Mouse (Mus musculus) hindbrain, embryonic 11.5 days (tissue): ENCODE data around the gene Fyttd1. TPM values are rescaled to one million over a fixed set of nuclear protein-coding genes. Genes with fewer than 3 reads are reported as not detected.
"Not testable (repeated sequence)": the region's sequence is repeated elsewhere in the genome, so short reads cannot be mapped to it uniquely, and the experiment has no call there.

Experiments used
- ATAC-seq: fragments of 200-750 bp; cut with Nextera tagmentation; 2 replicates; pipeline ENCODE4 v1.8.0; 2017; ENCODE audit warnings: mild to moderate bottlenecking, moderate TSS enrichment, moderate library complexity; ENCODE audit not compliant: low FRiP score
- DNase-seq: peaks from one replicate; pipeline ENCODE4 v3.0.0-alpha.2; 2015; ENCODE audit warnings: low spot score
- H3K27ac ChIP-seq: fragments of 300-500 bp; sonication (generic); 2 replicates; pipeline ENCODE4 v1.5.1; 2014; ENCODE audit warnings: mild to moderate bottlenecking, low read depth, low read length
- H3K27me3 ChIP-seq: fragments of 300-500 bp; sonication (generic); 2 replicates; pipeline ENCODE4 v1.6.1; 2014; ENCODE audit warnings: mild to moderate bottlenecking, low read length, moderate library complexity, mixed read lengths; ENCODE audit not compliant: control insufficient read depth, insufficient read depth
- H3K36me3 ChIP-seq: fragments of 300-500 bp; sonication (generic); 2 replicates; pipeline ENCODE4 v1.6.1; 2014; ENCODE audit warnings: mild to moderate bottlenecking, low read length, moderate library complexity, mixed read lengths; ENCODE audit not compliant: control insufficient read depth, insufficient read depth
- H3K4me1 ChIP-seq: fragments of 300-500 bp; sonication (generic); replicated peaks from 2 replicates; pipeline ENCODE4 v1.6.1; 2014; ENCODE audit warnings: low read length, mixed read lengths; ENCODE audit not compliant: control insufficient read depth, insufficient read depth
- H3K4me2 ChIP-seq: fragments of 300-500 bp; sonication (generic); replicated peaks from 2 replicates; pipeline ENCODE4 v1.6.1; 2014; ENCODE audit warnings: mild to moderate bottlenecking, low read depth, low read length
- H3K4me3 ChIP-seq: fragments of 300-500 bp; sonication (generic); 2 replicates; pipeline ENCODE4 v1.5.1; 2014; ENCODE audit warnings: low read depth, low read length
- H3K9ac ChIP-seq: fragments of 300-500 bp; sonication (generic); 2 replicates; pipeline ENCODE4 v1.6.1; 2014; ENCODE audit warnings: low read depth, low read length
- H3K9me3 ChIP-seq: fragments of 300-500 bp; sonication (generic); 2 replicates; pipeline ENCODE4 v1.6.1; 2016; ENCODE audit warnings: low read length; ENCODE audit not compliant: control insufficient read depth
- WGBS: fragments of 180-500 bp; shearing (Covaris S2); extraction: QIAGEN DNeasy Blood & Tissue Kit; methylation state at CpG from one replicate; pipeline ENCODE4 v1.1.7; 2014; 5-methylcytosine and 5-hydroxymethylcytosine counted together
- polyA plus RNA-seq: library from polyadenylated mRNA; unstranded; fragments of >200 nt; fragmentation: Nextera tagmentation; extraction: Ambion mirVana; gene quantifications from 2 replicates; pipeline ENCODE4 v1.2.1, GENCODE M21; 2014

The Fyttd1 gene
- polyA plus RNA-seq, 1 experiment from 2014 or later = 141 TPM

GRCm38 (mm10) chr16:32901360-32902050 lies 24.2 kb downstream of the Fyttd1 start:
- H3K9ac ChIP-seq = no peak overlapping the region
- H3K27ac ChIP-seq = no peak overlapping the region
- no peak for DNase-seq
- peaks cover 6% of the 10 kb centered on the region; the same call in 1 of the 2 replicates for H3K36me3 ChIP-seq
- H3K4me3 ChIP-seq = no peak overlapping the region
- no peak for ATAC-seq
- 95% methylated on average over 2 of the region's 2 CpGs for WGBS
- H3K4me2 ChIP-seq = no peak overlapping the region
- H3K27me3 ChIP-seq = no peaks in the 10 kb centered on the region
- H3K9me3 ChIP-seq = no peaks in the 10 kb centered on the region
- H3K4me1 ChIP-seq = no peaks in the 10 kb centered on the region

DNA sequence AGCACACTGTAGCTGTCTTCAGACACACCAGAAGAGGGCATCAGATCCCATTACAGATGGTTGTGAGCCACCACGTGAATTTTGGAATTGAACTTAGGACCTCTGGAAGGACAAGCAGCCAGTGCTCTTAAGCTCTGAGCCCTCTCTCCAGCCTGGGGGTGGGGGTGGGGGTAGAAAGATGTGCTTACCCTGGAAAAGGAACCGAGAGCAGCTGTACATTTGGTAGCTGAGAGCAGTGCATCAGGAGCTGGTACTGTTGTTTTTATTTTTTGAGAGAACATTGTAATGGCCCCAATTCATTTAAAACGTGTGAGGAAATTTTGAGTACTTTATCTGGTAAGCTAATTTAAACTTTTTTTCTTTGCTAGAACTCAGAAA lies 24.7 kb downstream of the Fyttd1 start:
- Histone ChIP-seq H3K36me3 (peaks cover 6% of the 10 kb centered on the region; the same call in 1 of the 2 replicates), H3K9ac (no peak overlapping the region), H3K4me2 (no peak overlapping the region), H3K4me1 (no peaks in the 10 kb centered on the region), H3K4me3 (no peak overlapping the region), H3K27me3 (no peaks in the 10 kb centered on the region), H3K27ac (no peak overlapping the region), H3K9me3 (no peaks in the 10 kb centered on the region)
- no peak for DNase-seq
- ATAC-seq = no peak
- WGBS = 72% methylated on average over 3 of the region's 3 CpGs

GRCm38 (mm10) chr16:32906186-32906585 lies 28.9 kb downstream of the Fyttd1 start:
- Histone ChIP-seq H3K4me1 (no peaks in the 10 kb centered on the region), H3K36me3 (peaks cover 5% of the 10 kb centered on the region; the same call in 1 of the 2 replicates), H3K27ac (no peak overlapping the region), H3K9ac (no peak overlapping the region), H3K9me3 (no peaks in the 10 kb centered on the region), H3K27me3 (no peaks in the 10 kb centered on the region), H3K4me3 (no peak overlapping the region), H3K4me2 (no peak overlapping the region)
- 89% methylated on average over 2 of the region's 2 CpGs for WGBS
- DNase-seq (no peak), ATAC-seq (no peak)

GRCm38 (mm10) chr16:32906727-32907126 lies 29.4 kb downstream of the Fyttd1 start:
- peaks cover 4% of the 10 kb centered on the region; the same call in 1 of the 2 replicates for H3K36me3 ChIP-seq
- DNase-seq = no peak

GRCm38 (mm10) chr16:32913212-32913611 lies 35.9 kb downstream of the Fyttd1 start:
- Histone ChIP-seq H3K36me3 (no peaks in the 10 kb centered on the region), H3K9ac (no peak overlapping the region), H3K27me3 (no peaks in the 10 kb centered on the region), H3K4me2 (peak overlapping the region; percentile 43; the same call in 1 of the 2 replicates), H3K4me1 (no peaks in the 10 kb centered on the region), H3K4me3 (no peak overlapping the region), H3K27ac (no peak overlapping the region), H3K9me3 (no peaks in the 10 kb centered on the region)
- DNase-seq (no peak), ATAC-seq (no peak)
- 69% methylated on average over 7 of the region's 7 CpGs for WGBS

More at GRCm38 (mm10) chr16:32906727-32907126, 29.4 kb downstream of the Fyttd1 start:
- 93% methylated on average over 8 of the region's 8 CpGs for WGBS
- no peak overlapping the region for H3K4me2 ChIP-seq
- H3K4me3 ChIP-seq = no peak overlapping the region
- no peak for ATAC-seq
- no peaks in the 10 kb centered on the region for H3K27me3 ChIP-seq
- H3K4me1 ChIP-seq = no peaks in the 10 kb centered on the region
- no peak overlapping the region for H3K9ac ChIP-seq
- no peaks in the 10 kb centered on the region for H3K9me3 ChIP-seq
- H3K27ac ChIP-seq = no peak overlapping the region

GRCm38 (mm10) chr16:32913937-32914881 lies 36.9 kb downstream of the Fyttd1 start, which contains the start of gene Lrch3:
Gene Lrch3, plus strand, starts transcription at chr16:32914100.
- no peaks in the 10 kb centered on the region for H3K27me3 ChIP-seq

GRCm38 (mm10) chr16:32915292-32916068 lies 38.2 kb downstream of the Fyttd1 start:
- Histone ChIP-seq H3K36me3 (no peaks in the 10 kb centered on the region), H3K4me3 (peak overlapping the region; percentile 97), H3K9me3 (no peaks in the 10 kb centered on the region), H3K4me1 (no peaks in the 10 kb centered on the region), H3K27me3 (no peaks in the 10 kb centered on the region), H3K9ac (no peak overlapping the region), H3K4me2 (peak overlapping the region; percentile 43; the same call in 1 of the 2 replicates), H3K27ac (no peak overlapping the region)
- WGBS = 79% methylated on average over 9 of the region's 9 CpGs
- DNase-seq = no peak
- no peak for ATAC-seq

More at GRCm38 (mm10) chr16:32913937-32914881, 36.9 kb downstream of the Fyttd1 start, which contains the start of gene Lrch3:
- Histone ChIP-seq H3K9me3 (no peaks in the 10 kb centered on the region), H3K9ac (peak within 1 kb of the TSS; percentile 94), H3K36me3 (no peaks in the 10 kb centered on the region), H3K4me2 (peak within 1 kb of the TSS; percentile 43), H3K4me1 (no peaks in the 10 kb centered on the region), H3K4me3 (peak within 1 kb of the TSS; percentile 97), H3K27ac (peak within 1 kb of the TSS; percentile 84)
- under 1% methylated on average over 83 of the region's 85 CpGs for WGBS
- DNase-seq (peak; percentile 96), ATAC-seq (peak; percentile 94)

DNA sequence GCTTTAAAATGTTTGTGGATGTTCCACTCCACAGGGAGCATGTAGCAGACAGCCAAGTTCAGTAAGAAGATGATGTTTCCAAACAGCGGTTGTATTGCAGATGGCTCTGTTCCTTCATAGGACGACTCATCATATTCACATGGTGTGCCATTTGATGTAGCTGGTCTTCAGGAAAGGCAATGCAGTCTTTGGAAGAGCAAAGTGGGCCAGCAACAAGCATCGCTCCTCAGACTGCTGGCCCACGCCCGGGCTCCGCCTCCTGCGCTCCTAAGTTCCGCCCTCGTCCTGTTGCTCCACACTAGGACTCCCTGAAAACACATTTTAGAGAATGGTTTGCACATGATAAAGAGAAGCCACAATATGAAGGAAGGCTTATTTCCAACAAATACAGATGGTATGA lies 49.3 kb downstream of the Fyttd1 start:
- ATAC-seq, DNase-seq: not testable (repeated sequence)

More for the DNA sequence above, 49.3 kb downstream of the Fyttd1 start:
- H3K4me3 ChIP-seq, H3K4me1 ChIP-seq, H3K9ac ChIP-seq, H3K27ac ChIP-seq, H3K27me3 ChIP-seq, H3K9me3 ChIP-seq, H3K4me2 ChIP-seq, H3K36me3 ChIP-seq: not testable (repeated sequence)
- 92% methylated on average over 9 of the region's 9 CpGs for WGBS
